Mouse (Mus musculus): ENCODE data around the gene Tceanc.

DNA sequence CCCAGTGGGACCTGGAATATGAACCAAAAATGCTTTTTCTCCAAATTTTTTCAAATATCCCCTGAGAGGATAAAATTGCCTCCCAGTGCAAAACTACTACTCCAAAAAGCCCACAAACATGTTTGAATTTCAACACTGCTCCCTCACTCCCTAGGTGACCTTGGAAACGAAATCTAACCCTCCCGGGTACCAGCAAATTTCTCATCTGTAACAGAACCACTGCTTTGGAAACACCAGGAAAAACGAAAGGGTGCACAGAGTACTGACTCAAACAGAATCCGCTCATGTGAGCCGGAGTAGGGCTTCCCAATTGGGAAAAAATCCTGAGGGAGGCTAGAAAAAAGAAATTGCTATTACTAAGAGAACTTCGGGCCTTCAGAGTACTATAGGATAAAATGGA lies 41.0 kb downstream of the Tceanc start:
- TF ChIP-seq HCFC1 (IDR thresholded peaks at IDR 0.05; ENCODE audit: borderline replicate concordance, insufficient read depth, low read length) (no peak), ZNF384 (IDR thresholded peaks at IDR 0.05; ENCODE audit: low read depth, low read length) (no peak), ZC3H11A (IDR thresholded peaks at IDR 0.05; ENCODE audit: borderline replicate concordance, low read depth, low read length) (no peak), MAFK (IDR thresholded peaks at IDR 0.05; ENCODE audit: insufficient read depth, low read depth, low read length) (no peak), CHD2 (IDR thresholded peaks at IDR 0.05; ENCODE audit: low read depth, low read length) (no peak)

All from ES-E14 (cell line).